Mouse (Mus musculus) liver, embryonic 16.5 days (tissue): ENCODE data around the gene Gart. TPM values are rescaled to one million over a fixed set of nuclear protein-coding genes. Genes with fewer than 3 reads are reported as not detected.
A peak's percentile ranks its signal among the peaks of the same experiment; 100 is the strongest.
"Not testable (repeated sequence)": the region's sequence is repeated elsewhere in the genome, so short reads cannot be mapped to it uniquely, and the experiment has no call there.

Experiments used
- ATAC-seq: fragments of 200-750 bp; cut with Nextera tagmentation; 2 replicates; pipeline ENCODE4 v1.8.0; 2017; ENCODE audit warnings: low read depth, mild to moderate bottlenecking, moderate number of reproducible peaks, moderate library complexity
- H3K27ac ChIP-seq: fragments of 300-500 bp; sonication (generic); 2 replicates; pipeline ENCODE4 v1.5.1; 2014; ENCODE audit warnings: mild to moderate bottlenecking, low read length
- H3K27me3 ChIP-seq: fragments of 300-500 bp; sonication (generic); 2 replicates; pipeline ENCODE4 v1.6.1; 2014; ENCODE audit warnings: low read depth, low read length, mixed read lengths; ENCODE audit not compliant: control insufficient read depth, insufficient read depth
- H3K36me3 ChIP-seq: fragments of 300-500 bp; sonication (generic); 2 replicates; pipeline ENCODE4 v1.6.1; 2014; ENCODE audit warnings: mild to moderate bottlenecking; ENCODE audit not compliant: control insufficient read depth, insufficient read depth
- H3K4me1 ChIP-seq: fragments of 300-500 bp; sonication (generic); 2 replicates; pipeline ENCODE4 v1.6.1; 2014; ENCODE audit warnings: low read depth, low read length, mixed read lengths; ENCODE audit not compliant: control insufficient read depth
- H3K4me2 ChIP-seq: fragments of 300-500 bp; sonication (generic); 2 replicates; pipeline ENCODE4 v1.6.1; 2014; ENCODE audit warnings: low read depth, low read length, mixed read lengths
- H3K4me3 ChIP-seq: fragments of 300-500 bp; sonication (generic); 2 replicates; pipeline ENCODE4 v1.5.1; 2014; ENCODE audit warnings: low read depth, mild to moderate bottlenecking, low read length
- H3K9ac ChIP-seq: fragments of 300-500 bp; sonication (generic); 2 replicates; pipeline ENCODE4 v1.6.1; 2014; ENCODE audit warnings: low read depth, low read length
- H3K9me3 ChIP-seq: fragments of 300-500 bp; sonication (generic); replicated peaks from 2 replicates; pipeline ENCODE4 v1.6.1; 2016; ENCODE audit warnings: low read length; ENCODE audit not compliant: control insufficient read depth
- WGBS: fragments of 180-500 bp; shearing (Covaris S2); extraction: QIAGEN DNeasy Blood & Tissue Kit; methylation state at CpG from one replicate; pipeline ENCODE4 v1.1.7; 2014; ENCODE audit not compliant: insufficient replicate concordance; 5-methylcytosine and 5-hydroxymethylcytosine counted together
- polyA plus RNA-seq: library from polyadenylated mRNA; unstranded; fragments of >200 nt; fragmentation: Nextera tagmentation; extraction: Ambion mirVana; gene quantifications from 2 replicates; pipeline ENCODE4 v1.2.1, GENCODE M21; 2015

The Gart gene
- polyA plus RNA-seq, 1 experiment from 2014 or later: 52.9 TPM

DNA sequence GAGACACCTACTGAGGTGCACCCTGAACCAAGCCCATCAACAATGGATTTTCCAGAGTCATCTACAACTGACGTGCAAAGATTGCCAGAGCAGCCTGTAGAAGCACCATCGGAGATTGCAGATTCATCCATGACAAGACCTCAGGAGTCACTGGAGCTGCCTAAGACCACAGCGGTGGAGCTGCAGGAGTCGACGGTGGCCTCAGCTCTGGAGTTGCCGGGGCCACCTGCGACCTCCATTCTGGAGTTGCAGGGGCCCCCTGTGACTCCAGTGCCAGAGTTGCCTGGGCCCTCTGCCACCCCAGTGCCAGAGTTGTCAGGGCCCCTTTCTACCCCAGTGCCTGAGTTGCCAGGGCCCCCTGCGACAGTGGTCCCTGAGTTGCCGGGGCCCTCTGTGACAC, 8.5 kb upstream of the Gart start:
- H3K9ac ChIP-seq: no peak overlapping the region
- H3K27me3 ChIP-seq: no peaks in the 10 kb centered on the region
- ATAC-seq: no peak
- peaks cover 79% of the 10 kb centered on the region for H3K36me3 ChIP-seq
- no peak overlapping the region for H3K4me3 ChIP-seq
- H3K4me1 ChIP-seq: peaks cover 2% of the 10 kb centered on the region; the same call in 1 of the 2 replicates
- WGBS: 94% methylated on average over 9 of the region's 9 CpGs
- H3K9me3 ChIP-seq: peaks cover 3% of the 10 kb centered on the region; the same call in 1 of the 2 replicates
- H3K27ac ChIP-seq: no peak overlapping the region
- no peak overlapping the region for H3K4me2 ChIP-seq

DNA sequence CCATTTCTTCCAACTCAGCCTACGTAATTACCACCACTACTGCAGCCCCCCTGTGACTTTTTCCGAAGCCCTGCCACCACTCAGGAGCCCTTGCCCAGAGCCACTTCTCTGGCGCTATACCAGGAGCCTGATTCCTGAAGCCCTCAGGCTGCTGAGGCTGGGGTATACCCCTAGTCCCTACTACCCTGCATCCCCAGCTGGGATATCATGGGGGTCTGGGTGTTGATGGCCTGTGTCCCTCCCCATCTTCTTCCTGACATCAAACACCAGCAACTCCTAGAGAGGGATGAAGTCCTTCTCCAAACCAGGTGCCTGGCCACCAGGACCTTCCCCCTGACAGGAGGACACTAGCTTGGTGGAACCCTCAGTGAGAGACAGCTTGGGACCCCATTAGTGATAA, 5.4 kb upstream of the Gart start:
- ATAC-seq: no peak
- WGBS: 99% methylated on average over 3 of the region's 3 CpGs

DNA sequence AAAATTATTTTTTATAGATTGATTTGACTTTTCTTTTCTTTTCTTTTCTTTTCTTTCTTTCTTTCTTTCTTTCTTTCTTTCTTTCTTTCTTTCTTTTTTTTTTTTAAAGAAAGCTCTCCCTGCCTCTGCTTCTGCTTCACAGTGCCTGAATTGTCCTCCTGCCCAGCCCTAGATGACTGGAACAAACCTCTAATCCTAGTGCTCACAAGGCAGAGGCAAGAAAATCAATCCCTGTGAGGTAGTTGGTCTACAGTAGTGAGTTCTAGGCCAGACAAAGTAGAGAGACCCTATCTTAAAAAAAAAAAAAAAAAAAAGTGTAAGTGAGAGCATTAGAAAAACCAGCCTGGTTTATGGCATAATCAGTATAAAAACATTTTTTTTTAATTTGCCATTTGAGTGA, 3.0 kb upstream of the Gart start:
- Histone ChIP-seq H3K27ac (no peak overlapping the region), H3K4me2 (peak overlapping the region; percentile 26; the same call in 1 of the 2 replicates), H3K36me3 (peaks cover 24% of the 10 kb centered on the region), H3K9me3 (no peaks in the 10 kb centered on the region), H3K27me3 (no peaks in the 10 kb centered on the region), H3K4me3 (no peak overlapping the region), H3K9ac (no peak overlapping the region), H3K4me1 (peaks cover 9% of the 10 kb centered on the region)
- ATAC-seq: no peak

More for the DNA sequence above, 5.4 kb upstream of the Gart start:
- peaks cover 48% of the 10 kb centered on the region for H3K36me3 ChIP-seq
- H3K27ac ChIP-seq: no peak overlapping the region
- H3K4me2 ChIP-seq: no peak overlapping the region
- no peak overlapping the region for H3K4me3 ChIP-seq
- no peak overlapping the region for H3K9ac ChIP-seq
- no peaks in the 10 kb centered on the region for H3K27me3 ChIP-seq
- no peaks in the 10 kb centered on the region for H3K9me3 ChIP-seq
- peaks cover 6% of the 10 kb centered on the region for H3K4me1 ChIP-seq

DNA sequence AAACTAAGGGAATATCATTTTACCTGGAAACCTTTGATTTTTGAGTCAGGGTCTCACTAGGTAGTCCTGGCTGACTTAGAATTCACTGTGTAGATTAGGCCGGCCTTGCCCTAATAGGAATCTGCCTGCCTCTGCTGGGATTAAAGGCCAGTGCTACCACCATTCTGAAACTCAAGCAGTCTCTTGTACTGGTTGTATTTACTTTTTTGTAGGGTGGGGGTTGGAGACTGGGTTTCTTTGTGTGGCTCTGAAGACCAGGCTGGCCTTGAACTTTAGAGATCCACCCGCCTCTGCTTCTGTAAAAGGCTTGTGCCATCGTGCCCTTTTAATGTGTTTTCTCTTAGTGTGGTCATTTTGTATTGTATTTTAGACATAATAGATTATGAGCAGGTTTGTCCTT, 2.5 kb upstream of the Gart start:
- H3K4me2 ChIP-seq: peak overlapping the region; percentile 83
- no peak for ATAC-seq
- H3K9ac ChIP-seq: peak overlapping the region; percentile 62
- no peaks in the 10 kb centered on the region for H3K27me3 ChIP-seq
- H3K27ac ChIP-seq: no peak overlapping the region
- peaks cover 11% of the 10 kb centered on the region for H3K4me1 ChIP-seq
- H3K4me3 ChIP-seq: peak overlapping the region; percentile 90
- 28% methylated on average over 3 of the region's 3 CpGs for WGBS
- H3K9me3 ChIP-seq: no peaks in the 10 kb centered on the region
- H3K36me3 ChIP-seq: peaks cover 19% of the 10 kb centered on the region

DNA sequence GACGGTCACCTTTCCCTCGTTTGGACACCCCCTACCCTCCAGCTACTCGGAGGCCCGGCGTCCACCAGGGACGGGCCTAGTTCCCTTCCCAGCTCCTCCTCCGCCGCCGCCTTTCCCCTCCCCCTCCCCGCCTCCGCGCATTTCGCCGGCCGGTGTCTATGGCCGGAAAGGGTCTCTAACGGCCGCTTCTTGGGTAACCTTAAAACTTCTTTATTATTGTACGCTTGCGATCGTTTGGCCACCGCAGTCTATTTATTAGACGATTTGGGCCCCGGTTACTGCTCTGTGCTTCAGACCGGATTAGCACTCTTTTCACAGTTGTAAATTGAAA, 1.4 kb upstream of the Gart start:
- 0% methylated on average over 25 of the region's 25 CpGs for WGBS
- H3K9ac ChIP-seq: peak overlapping the region; percentile 91
- peak overlapping the region; percentile 83 for H3K4me2 ChIP-seq
- H3K27me3 ChIP-seq: no peaks in the 10 kb centered on the region
- no peaks in the 10 kb centered on the region for H3K9me3 ChIP-seq
- peaks cover 11% of the 10 kb centered on the region for H3K4me1 ChIP-seq
- H3K36me3 ChIP-seq: peaks cover 12% of the 10 kb centered on the region
- ATAC-seq: peak; percentile 63
- H3K4me3 ChIP-seq: peak overlapping the region; percentile 90
- H3K27ac ChIP-seq: peak overlapping the region; percentile 97

DNA sequence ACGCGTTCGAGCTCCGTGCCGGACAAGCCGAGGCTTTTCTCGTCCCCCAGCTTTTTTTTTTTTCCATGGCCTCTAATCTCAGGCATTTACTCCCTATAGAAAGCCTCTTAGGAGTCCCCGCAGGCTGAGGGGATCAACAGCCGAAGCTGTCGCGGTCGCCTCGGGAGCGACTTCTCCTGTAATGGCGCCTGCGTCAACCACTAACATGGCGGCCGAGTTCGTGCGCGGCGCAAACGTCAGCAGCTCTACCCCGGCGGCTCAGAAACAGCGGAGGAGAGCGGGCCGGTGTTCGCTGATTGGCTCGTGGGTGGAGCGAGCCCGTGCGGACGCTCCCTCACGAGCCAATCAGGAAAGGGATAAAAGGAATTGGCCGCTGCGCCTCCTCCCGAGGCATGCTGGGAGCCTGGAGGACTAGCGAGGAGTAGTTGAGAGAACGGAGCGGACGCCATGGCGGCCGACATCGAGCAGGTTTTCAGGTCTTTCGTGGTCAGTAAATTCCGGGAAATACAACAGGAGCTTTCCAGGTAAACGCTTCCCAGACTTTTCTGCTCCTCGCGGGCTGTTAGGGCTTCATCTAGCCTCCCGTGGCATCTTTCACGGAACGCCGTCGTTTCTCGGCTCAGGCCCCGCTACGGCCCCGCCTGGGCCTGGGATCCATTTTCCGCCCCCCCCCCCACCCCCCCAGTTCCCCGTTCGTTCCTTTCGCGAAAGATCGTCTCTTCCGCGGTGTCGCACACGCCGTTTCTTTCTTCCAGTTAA, 888 bp upstream of the Gart start, which contains the start of gene Son:
Son (plus strand) TSS at position 46 of the 759 bp plus-strand sequence.
- Histone ChIP-seq H3K27me3 (no peaks in the 10 kb centered on the region), H3K36me3 (peaks cover 12% of the 10 kb centered on the region), H3K9ac (peak within 1 kb of the TSS; percentile 91), H3K27ac (peak within 1 kb of the TSS; percentile 99), H3K4me3 (peak within 1 kb of the TSS; percentile 90), H3K9me3 (no peaks in the 10 kb centered on the region), H3K4me1 (peaks cover 11% of the 10 kb centered on the region), H3K4me2 (peak within 1 kb of the TSS; percentile 99)
- 0% methylated on average over 68 of the region's 70 CpGs for WGBS
- ATAC-seq: peak; percentile 92

DNA sequence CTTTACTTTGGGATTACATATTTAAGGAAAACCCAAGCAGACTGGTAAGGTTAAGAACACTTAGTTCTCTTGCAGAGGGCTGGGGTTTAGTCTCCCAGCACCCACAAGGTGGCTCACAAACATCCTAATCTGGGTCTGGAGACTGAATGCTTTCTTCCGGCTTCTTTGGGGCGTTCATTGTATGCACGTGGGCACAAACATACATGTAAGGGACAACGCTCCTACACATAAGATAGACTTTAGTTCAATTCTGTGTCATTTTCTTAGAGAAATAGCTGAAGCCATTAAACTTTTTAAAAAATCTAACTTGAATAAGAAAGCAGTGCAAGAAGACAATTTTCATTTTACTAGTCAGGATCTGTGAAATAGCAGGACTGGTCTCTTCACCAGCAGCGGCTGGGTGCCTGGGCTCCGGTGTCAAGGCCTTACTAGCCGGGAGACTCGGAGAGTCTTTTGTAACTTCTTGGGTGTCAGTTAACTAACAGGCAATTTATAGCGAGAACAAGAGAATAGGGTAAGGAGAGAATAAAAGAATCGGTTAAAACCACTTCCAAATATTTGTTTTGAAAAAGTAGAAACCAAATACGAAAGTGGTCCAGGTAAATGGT, 653 bp downstream of the Gart start:
- WGBS: under 1% methylated on average over 11 of the region's 11 CpGs
- H3K4me3 ChIP-seq: peak overlapping the region; percentile 90
- H3K4me1 ChIP-seq: peaks cover 11% of the 10 kb centered on the region
- peaks cover 13% of the 10 kb centered on the region for H3K36me3 ChIP-seq
- ATAC-seq: no peak
- no peaks in the 10 kb centered on the region for H3K9me3 ChIP-seq
- H3K4me2 ChIP-seq: peak overlapping the region; percentile 99
- peak overlapping the region; percentile 90 for H3K9ac ChIP-seq
- H3K27ac ChIP-seq: peak overlapping the region; percentile 57
- H3K27me3 ChIP-seq: no peaks in the 10 kb centered on the region

DNA sequence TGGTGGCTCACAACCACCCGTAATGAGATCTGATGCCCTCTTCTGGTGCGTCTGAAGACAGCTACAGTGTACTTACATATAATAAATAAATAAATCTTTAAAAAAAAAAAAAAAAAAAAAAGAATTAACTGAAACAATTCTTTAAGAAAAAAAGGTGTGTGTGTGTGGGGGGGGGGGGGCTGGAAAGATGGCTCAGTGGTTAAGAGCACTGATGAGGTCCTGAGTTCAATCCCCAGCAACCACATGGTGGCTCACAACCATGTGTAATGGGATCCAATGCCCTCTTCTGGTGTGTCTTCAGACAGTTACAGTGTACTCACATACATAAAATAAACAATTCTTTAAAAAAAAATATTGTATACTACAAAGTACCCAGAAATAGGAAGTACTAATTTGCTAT, 1.3 kb downstream of the Gart start:
- H3K9ac ChIP-seq, H3K4me2 ChIP-seq, H3K4me3 ChIP-seq, H3K27me3 ChIP-seq, H3K27ac ChIP-seq, ATAC-seq, H3K9me3 ChIP-seq, H3K4me1 ChIP-seq: not testable (repeated sequence)
- H3K36me3 ChIP-seq: peaks cover 15% of the 10 kb centered on the region
- WGBS: no CpG with 5 or more reads among the region's 2 CpGs

DNA sequence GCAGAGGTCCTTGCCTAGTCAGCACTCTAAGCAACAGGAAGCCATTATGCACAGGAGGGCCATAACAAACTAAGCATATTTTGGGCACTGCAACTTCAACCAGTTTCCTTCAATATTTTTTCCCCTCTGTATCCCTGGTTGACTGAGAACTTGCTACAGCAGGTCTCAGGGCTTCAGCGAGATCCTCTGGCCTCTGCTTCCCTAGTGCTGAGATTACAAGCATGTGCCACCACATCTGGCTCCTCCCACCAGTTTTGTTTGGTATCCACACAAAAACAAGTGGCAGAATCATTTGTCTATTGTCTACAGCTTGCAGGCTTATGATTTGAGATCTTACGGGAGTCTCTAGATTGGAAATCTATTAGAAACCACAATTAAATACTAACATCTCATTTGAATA, 1.9 kb downstream of the Gart start:
- Histone ChIP-seq H3K4me2 (no peak overlapping the region; the same call in 1 of the 2 replicates), H3K36me3 (peaks cover 18% of the 10 kb centered on the region), H3K4me1 (peaks cover 9% of the 10 kb centered on the region), H3K9me3 (no peaks in the 10 kb centered on the region), H3K4me3 (no peak overlapping the region), H3K27ac (no peak overlapping the region), H3K27me3 (no peaks in the 10 kb centered on the region), H3K9ac (no peak overlapping the region)
- ATAC-seq: no peak
- 48% methylated on average over 2 of the region's 2 CpGs for WGBS
